Mouse (Mus musculus) mature B cell (primary cell): Measurements from ENCODE around the gene Hdac5.
"Not testable (repeated sequence)": the region's sequence is repeated elsewhere in the genome, so short reads cannot be mapped to it uniquely, and the experiment has no call there.

Experiments used
- in situ Hi-C: fragments of 300-500 bp; cut with MboI; formaldehyde crosslinking; loops from 2 replicates; pipeline ENCODE4 v1.14.3; 2019

Gene Hdac5

GRCm38 (mm10) chr11:102185677-102186076 is 44.3 kb downstream of the Hdac5 start:
- in situ Hi-C loops = loop anchor here (5.0 kb wide), 1 partner anchor 42 kb away; no protein-coding TSS in a partner anchor

DNA sequence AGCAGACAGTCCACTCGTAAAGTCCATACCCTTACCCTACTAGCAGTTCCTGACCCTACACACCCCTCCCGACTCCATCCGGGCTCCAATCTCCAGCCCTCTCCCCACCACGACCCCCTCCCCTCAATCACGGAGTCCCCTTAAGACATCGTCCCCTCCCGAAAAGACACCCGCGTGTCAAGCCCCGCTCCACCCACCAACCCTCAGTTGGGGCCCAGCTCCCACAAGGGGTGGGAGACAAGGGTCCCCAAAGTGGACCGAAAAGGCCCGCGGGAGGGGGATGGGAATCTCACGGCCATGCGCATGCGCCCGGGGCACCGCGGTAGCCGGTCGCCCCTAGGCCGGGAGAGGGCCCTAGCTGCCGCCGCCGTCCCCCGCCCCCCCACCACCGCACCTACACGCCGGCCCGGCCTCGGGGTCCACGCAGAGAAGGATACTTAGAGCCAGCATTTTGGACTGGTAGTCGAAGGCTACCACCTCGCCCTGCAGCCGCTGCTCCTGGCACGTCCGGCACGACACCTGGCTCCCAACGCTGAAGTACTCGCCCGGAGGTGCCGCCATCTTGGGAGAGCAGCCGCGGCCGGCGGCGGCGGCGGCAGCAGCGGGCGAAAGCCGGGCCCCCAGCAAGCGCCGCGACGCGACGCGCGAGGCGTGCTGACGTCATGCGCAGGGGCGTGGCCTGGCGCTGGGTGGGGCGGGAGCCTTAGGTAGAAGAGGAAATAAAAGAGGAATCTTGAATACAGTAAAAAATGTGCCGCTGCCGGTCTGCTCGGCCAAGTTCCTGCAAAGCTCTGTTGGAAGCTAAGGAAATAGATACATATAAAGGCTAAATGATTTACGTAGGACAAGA is 45.1 kb downstream of the Hdac5 start, which contains the start of gene Lsm12:
Lsm12 (minus strand) TSS at position 651 of the 850 bp plus-strand sequence.
- in situ Hi-C loops = loop anchor here (5.0 kb wide), 1 partner anchor 42 kb away; no protein-coding TSS in a partner anchor

DNA sequence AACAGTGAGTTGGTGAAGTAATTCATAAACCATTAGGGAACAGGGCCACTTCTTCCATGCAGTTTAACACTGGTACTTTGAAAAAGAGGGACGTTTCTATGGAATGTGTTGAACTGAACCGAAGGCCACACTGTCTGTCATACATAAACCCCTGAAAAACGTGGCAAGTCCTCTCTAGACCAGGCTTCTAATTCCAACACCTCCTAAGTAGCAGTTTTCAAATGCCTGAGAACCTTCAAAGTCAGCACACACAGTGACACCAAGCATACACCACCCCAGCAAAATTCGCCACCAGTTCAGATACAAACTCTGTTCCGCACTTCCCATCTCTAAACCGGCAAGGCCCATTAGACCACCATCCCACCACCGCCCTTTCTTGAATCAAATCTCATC is 45.7 kb downstream of the Hdac5 start:
- in situ Hi-C loops = no loop called here

DNA sequence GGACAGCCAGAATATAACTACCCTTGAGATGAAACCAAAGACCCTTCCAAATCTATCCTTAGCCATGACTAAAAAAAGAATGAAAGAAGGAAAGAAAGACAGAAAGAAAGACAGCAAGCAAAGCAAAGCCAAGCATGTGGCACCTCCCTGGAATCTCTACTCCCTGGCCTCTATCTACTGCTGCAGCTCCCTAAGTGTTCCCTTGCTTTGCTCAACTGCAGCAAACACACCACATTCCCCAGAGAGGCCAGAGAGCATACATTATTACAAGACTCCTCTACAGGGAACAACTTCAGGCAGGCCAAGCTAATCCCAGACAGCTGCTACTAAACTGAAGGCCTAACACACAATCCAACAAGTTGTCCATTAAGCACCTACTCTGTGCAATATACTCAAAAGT is 50.1 kb downstream of the Hdac5 start:
- in situ Hi-C loops = no loop called here

DNA sequence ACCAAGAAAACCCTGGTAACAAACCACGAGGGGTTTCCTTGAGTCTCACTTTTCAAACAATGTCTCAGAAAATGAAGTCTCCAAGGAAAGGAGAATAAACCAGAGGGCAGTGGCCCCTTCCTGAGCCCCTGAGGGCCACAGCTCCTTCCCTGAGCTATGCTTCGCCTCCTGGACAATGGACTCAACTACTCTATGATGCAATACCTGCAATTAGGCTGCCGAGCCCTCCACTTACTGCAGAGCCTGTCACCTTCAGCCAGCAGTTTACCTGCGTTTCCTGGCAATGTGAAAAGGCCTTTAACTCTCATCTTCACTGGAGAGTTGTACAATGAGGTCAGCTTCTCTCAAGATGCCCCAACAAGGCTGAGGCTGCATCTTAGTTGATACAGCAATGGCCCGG is 61.3 kb downstream of the Hdac5 start:
- in situ Hi-C loops = no loop called here

DNA sequence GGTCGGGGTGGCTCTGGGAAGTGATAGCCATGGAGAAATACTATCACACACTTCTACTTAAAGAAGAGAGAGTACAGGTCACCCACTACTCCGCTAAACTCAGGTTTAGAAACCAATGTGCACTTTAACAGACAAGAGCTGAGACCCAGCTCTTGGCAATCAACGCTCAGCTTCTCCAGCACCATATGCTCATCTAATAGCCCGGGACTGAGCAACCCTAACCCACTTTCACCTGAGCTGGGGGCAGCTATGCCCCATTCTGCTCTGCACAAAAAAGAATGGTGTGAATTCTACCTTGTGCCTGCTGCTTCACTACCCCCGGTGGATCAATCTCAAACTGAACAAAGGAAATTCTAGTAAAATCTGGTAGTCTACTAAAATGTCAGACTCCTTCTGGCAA is 62.4 kb downstream of the Hdac5 start:
- in situ Hi-C loops = no loop called here

GRCm38 (mm10) chr11:102165971-102166722 is 63.8 kb downstream of the Hdac5 start:
- in situ Hi-C loops = no loop called here

DNA sequence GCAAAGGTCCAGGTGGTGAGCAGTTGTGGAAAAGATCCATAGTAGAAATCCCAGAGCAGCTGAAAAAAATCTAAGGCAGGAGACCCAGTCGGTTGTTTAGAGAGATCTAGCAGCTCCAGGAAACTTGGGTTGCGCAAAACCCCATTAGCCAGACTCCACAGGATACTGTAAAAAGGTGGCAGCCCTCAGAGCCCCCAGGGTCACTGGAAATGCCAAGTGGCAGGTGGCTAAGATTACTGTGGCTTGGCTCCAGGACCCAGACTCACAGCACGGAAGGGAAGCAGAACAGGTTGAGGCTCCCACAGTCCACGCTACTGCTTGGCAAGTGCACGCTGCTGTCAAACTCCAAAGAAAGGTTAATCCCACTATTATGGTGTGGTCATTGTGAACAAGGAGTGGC is 70.2 kb downstream of the Hdac5 start:
- in situ Hi-C loops = no loop called here

- in situ Hi-C loops = not testable (repeated sequence)
These were observed 71.9 kb downstream of the Hdac5 start for GRCm38 (mm10) chr11:102158024-102158423.

GRCm38 (mm10) chr11:102156786-102157089 is 73.2 kb downstream of the Hdac5 start:
- in situ Hi-C loops = no loop called here

- in situ Hi-C loops = no loop called here
These were observed 73.8 kb downstream of the Hdac5 start, which contains the start of gene Tmem101 for GRCm38 (mm10) chr11:102156039-102156785. TSS of gene Tmem101 (minus strand) at chr11:102156404.

GRCm38 (mm10) chr11:102147213-102147989 is 82.6 kb downstream of the Hdac5 start:
- in situ Hi-C loops = no loop called here

DNA sequence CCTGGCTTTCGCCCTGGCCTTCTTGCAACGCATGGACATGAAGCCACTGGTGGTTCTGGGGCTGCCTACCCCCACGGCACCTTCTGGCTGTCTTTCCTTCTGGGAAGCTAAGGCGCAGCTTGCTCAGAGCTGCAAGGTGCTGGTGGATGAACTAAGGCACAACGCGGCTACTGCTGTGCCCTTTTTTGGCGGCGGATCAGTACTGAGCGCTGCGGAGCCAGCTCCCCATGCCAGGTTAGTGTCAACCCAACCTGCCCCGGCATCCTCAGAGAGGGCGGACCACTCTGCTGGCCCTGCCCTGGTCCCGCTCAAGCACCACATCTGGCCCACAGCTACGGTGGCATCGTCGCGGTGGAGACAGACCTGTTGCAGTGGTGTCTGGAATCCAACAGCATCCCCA is 83.4 kb downstream of the Hdac5 start:
- in situ Hi-C loops = no loop called here

DNA sequence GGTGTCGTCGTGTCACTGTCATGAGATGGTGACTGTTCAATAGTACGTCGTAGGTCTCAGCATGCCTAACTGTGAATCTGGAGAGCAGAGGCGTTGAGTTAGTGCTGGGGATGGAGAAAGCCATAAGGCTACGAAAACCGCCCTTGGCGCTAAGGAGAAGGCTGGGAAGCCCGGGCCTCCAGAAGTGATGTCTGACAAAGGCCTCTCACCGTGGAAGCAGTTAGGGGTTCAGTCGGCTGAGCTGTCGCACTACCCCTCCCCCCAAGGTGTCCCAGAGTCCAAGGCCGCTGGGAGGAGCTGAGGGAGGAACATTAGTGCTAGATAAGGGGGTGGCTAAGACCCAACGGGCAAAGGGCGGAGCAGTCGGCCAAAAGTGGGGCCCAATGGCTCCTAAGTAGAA is 84.0 kb downstream of the Hdac5 start:
- in situ Hi-C loops = no loop called here

GRCm38 (mm10) chr11:102145471-102146001 is 84.4 kb downstream of the Hdac5 start, which contains the start of gene Nags:
TSS of gene Nags (plus strand) at chr11:102145513.
- in situ Hi-C loops = no loop called here

DNA sequence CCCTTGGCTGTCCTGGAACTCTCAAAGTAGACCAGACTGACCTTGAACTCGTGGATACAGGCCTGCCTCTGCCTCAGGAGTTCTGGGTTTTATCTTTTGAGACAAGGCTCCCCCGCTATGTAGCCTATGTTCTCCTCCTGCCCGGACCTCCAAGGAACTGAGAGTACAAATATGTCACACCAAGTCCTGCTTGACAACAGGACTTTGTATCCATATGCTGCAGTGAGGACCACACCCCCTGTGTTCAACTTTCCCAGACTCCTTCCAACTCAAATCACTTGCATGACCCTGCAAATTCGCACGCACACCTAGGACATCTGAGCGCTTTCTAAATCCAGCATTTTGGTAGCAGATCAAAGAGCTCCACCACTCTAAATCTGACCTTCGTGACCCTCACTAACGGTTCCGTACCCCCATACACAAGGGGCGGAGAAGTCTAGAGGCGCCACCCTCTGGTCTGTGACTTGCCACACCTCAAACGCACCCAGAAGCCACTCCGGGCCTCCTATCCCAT is 85.0 kb downstream of the Hdac5 start:
- in situ Hi-C loops = no loop called here
